Mouse (Mus musculus) lung, postnatal 0 days (tissue): ENCODE data around the gene Uqcr11.

Source experiments
- CTCF ChIP-seq: IDR thresholded peaks from 2 replicates; pipeline ENCODE4 v1.5.1; 2016; ENCODE audit warnings: antibody characterized with exemption, mild to moderate bottlenecking
- EP300 ChIP-seq: IDR thresholded peaks from 2 replicates; pipeline ENCODE4 v1.6.1; 2016; ENCODE audit warnings: antibody characterized with exemption, mild to moderate bottlenecking, control low read depth

DNA sequence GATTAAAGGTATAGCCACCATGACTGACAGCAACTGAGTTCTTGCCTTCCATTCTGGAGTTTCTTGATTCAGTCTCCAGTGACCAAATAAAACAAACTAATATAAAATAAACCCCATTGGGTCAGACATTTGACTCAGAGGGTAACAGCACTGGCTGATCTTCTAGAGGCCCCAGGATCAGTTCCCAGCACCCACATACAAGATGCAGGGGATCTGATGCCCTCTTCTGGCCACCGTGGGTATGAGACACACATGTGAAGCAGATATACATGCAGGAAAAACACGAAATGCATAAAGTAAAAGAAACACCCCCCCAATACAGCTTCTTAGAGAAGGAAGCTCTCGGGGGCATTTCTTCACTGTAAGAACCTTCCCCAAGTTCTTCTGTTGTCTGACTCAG lies 18.4 kb upstream of the Uqcr11 start:
- TF ChIP-seq CTCF (peak; percentile 29; the same call in 1 of the 2 replicates), EP300 (no peak)
